Mouse (Mus musculus) thymus, postnatal 25 days (tissue): Measurements from ENCODE around the gene Psme1.
A peak's percentile ranks its signal among the peaks of the same experiment; 100 is the strongest.

ENCODE experiments used
- DNase-seq: peaks from one replicate; pipeline ENCODE4 v3.0.0; 2022

Psme1 gene

DNA sequence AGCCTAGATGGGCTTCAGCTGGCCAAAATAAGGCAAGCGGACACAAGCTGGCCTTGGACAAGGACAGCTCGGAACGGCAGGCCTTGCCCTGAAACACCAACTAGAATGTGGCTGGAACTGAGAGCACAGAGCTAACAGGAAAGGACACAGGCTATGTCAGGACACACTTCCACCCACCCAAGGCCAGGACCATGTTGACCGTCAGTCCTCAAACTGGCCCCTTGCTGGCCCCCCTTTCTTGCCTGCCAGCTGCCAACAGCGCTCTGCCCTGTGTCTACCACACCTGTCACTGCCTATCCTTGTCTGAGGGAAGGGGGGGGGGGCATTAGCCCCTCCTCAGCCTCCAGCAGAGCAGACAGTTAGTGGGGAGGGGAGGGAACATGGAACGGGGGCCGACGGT, 2.6 kb upstream of the Psme1 start, which contains the start of gene Fitm1:
Gene Fitm1, plus strand, starts transcription at position 316 of the 400 bp plus-strand sequence.
- DNase-seq: no peak

DNA sequence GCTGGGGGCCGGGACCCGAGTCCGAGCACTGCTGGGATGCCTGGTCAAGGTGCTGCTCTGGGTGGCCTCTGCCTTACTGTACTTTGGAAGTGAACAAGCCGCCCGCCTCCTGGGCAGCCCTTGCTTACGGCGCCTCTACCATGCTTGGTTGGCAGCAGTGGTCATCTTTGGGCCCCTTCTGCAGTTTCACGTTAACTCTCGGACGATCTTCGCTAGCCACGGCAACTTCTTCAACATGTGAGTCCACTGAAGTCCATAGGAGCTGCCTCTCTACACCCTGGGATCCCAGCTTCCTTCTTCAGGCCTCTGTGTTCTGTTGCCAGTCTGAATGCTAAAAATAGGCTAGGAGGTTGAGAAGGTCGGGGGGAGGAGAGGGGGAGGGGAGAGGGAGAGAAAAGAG, 2.2 kb upstream of the Psme1 start:
- no peak for DNase-seq

DNA sequence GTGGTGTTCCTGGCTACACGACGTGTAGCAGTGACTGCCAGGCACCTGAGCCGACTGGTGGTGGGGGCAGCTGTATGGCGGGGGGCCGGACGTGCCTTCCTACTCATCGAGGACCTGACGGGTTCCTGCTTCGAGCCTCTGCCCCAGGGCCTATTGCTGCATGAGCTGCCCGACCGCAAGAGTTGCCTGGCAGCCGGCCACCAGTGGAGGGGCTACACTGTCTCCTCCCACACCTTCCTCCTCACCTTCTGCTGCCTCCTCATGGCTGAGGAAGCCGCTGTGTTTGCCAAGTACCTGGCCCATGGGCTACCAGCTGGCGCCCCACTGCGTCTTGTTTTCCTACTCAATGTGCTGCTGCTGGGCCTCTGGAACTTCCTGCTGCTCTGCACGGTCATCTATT, 1.5 kb upstream of the Psme1 start:
- DNase-seq: no peak

DNA sequence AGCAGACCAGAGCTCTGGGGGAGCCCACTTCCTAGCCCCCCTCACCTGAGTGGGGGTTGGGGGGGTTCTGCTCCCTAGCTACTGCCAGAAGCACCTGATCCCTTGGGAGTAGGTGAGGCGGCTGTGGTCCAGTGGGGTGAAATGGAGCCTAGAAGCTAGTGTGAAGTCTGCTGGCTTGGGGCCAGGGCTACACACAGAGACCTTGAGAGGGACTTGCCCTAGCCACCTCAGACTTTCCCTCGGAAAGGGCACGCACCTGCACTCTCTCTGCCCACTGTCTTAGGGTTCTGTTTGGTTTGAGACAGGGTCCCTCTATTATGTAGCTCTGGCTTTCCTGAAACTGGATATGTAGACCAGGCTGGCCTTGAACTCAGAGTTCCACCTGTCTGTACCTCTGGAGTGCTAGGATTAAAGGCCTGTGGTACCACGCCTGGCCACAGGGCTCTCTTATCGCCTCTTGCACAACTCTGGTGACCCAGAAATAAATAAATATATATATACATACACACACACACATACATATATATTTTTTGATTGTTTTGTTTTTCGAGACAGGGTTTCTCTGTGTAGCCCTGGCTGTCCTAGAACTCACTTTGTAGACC, 846 bp downstream of the Psme1 start:
- DNase-seq: no peak

DNA sequence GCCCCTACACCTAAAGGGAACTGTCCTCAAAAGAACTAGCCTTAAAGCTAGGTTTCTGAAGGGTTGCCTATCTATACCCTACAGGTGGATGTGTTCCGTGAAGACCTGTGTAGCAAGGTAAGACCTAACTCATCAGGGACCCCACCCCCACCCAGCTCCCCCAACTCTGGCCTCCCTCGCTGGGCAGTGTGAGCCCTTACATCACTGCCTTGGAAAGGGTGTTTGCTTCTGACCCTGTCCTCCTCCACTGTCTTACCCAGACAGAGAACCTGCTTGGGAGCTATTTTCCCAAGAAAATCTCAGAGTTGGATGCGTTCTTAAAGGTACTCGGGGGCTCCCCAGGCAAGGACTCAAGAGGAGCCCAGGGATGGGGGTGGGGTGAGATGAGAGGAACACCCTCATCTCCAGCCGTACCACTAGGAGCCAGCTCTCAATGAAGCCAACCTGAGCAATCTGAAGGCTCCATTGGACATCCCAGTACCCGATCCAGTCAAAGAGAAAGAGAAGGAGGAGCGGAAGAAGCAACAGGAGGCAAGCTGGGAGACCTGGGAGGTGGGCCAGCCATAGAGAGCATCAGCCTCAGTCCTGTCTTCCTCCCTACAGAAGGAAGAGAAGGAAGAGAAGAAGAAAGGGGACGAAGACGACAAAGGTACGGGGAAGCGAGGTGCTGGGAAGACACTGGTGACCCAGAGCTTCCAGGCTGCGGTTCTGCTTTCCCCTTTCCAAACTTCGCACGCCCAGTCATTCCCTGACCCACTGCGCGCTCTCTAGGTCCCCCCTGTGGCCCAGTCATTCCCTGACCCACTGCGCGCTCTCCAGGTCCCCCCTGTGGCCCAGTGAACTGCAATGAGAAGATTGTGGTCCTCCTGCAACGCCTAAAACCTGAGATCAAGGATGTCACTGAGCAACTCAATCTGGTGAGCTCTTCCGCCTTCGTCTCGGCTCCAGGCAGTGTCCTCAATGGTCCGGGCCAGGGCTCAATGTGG, 1.9 kb downstream of the Psme1 start:
- DNase-seq: no peak

DNA sequence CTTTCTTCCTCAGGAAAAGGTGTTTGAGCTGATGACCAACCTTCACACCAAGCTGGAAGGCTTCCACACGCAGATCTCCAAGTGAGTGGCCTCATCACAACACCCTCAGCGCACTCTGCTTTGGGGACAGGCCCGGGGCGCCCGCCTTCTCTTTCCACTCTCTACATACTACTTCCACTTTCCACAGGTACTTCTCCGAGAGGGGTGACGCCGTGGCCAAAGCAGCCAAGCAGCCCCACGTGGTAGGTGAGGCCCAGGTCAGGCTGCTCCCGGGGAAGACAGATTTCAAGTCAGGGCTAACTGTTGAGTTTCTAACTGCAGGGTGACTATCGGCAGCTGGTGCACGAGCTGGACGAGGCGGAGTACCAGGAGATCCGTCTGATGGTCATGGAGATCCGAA, 2.8 kb downstream of the Psme1 start:
- no peak for DNase-seq

DNA sequence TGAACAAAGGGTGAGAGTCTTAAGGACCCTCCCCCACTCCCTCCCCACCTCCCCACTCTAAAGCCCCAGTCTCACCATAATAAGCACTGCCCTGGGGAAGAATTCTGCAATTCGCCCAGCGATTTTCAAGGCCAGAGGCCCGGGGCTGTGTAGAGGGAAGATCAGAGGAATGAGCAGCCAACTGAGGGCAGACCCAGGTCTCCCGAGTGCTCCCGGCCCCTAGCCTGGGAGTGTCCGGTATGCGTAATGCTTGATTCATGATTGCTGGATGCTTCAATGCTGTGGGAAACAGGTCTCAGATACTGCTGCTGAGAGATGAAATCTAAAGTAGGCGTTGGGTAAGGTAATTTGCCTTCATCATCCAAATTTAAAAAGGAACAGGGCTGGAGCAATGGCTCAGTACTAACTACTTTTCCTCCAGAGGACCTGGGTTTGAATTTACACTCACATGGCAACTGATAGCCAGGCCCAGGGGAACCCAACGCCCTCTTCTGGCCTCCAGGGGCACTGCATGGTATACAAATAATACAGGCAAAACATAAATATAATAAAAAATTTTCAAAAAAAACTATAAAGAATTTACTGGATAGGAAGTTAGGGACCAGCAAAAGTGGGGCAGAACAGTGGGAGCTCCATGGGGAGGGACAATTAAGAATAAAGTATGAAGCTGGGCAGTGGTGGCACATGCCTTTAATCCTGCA, 4.2 kb downstream of the Psme1 start:
- no peak for DNase-seq

DNA sequence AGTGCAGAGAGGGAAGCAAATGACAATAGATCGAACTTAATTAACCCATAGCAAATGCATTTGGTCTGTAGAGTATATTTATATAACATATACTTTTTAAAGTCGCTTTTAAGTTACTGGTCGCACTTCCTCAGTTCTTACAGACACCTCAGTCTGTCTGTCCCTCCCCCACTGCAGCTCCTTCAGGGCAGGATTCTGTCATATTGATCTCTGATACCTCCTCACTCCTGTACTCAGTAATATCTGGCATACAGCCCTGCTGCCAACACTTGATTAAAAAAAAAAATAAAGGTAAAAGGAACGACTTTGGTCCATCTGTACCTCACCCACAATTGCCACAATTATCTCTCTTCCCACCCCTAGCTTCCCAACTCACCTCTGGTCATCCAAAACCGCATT, 6.4 kb downstream of the Psme1 start:
- DNase-seq: no peak

DNA sequence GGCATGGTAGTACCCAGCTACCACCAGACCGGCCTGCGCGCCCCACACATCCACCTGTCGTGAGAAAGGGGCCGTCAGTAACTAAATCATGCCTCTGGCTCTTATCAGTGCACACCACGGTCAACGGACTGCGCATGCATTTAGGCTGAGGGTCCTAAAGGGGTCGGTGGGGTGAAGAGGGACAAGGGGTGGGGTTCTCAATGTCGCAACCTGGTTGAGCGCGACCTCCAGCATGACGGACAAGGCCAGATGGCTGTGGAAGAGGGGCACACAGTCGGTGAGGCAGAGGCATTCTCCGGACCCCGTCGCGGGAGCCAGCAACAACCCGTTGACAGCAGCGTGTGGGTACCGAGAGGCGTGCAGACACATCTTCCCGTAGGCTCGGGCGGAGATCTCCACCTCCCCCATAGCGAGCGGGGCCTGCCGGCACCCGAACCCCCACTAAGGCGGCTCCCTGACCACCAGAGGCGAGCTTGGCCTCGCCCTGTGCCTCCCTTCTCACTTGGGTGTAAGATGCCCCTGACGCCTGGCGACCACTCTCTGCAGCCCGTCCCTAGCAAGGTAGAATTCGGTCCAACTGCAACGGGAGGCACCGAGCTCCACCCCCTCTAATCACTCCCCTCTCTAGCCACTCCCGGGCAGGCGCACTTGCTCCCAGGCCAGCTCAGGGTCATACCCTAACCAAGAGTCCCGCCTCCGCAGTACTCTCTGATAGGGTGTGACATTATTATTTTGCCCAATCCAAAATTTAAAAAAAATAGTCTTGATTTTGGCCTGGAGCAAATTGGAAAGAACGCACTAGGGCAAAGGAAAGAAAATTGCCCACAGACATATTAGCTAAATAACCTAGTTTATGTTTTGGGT, 7.0 kb downstream of the Psme1 start, which contains the start of gene Emc9:
Gene Emc9, minus strand, starts transcription at position 601 of the 864 bp plus-strand sequence.
- DNase-seq: peak; percentile 48

DNA sequence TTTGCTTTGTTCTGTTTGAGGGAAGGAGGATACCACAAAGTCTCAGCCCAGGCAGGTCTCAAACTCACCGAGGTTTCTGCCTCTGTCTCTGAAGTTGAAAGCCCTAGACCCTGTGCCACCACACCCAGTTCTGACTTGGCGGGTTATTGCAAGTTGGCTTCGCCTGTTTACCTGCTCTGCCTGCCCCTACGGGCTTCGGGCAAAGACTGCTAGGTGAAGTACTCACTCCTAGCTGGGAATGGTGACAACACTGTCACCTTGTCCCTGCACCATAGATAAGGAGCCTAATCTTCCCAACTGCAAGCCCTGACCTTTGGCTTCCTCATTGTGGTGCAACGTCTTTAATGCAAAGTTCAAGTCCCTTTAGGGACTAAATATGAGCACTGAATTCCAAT, 7.6 kb downstream of the Psme1 start:
- peak; percentile 35 for DNase-seq

DNA sequence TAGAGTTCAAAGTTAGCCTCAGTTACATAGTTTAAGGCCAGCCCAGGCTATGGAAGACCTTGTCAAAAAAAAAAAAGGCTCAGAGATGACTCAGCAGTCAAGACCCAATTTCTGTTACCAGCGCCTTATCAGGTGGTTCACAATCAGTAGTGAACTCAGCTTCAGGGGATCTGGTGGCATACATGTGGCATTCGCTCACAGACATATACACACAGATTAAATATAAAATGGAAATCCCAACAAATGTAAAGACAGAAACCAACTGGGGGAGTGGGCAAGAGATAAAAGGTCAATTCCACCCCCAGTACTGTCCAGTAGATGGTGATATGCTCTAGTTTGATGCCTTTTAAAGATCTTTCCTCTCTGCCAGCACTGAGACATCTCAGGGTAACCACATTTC, 8.2 kb downstream of the Psme1 start:
- DNase-seq: no peak

DNA sequence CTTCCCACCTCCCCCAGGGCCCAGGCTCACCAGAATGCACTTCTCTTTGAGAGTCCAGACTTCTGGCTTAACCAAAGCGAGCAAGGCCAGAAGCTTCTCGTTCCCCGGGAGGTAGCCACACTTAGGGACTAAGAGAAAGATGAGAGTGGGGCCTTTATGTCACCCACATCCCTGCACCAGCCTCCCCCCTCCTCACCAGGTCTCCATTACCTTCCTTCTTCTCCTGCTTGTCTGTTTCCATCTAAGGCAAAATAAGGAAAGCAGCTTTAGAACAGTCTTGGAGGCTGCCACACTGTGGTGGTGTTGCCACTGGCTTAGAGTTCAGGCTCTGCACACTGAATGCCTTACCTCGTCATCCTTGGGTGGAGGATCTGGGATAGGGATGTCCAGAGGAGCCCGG, 11.3 kb downstream of the Psme1 start:
- DNase-seq: no peak

DNA sequence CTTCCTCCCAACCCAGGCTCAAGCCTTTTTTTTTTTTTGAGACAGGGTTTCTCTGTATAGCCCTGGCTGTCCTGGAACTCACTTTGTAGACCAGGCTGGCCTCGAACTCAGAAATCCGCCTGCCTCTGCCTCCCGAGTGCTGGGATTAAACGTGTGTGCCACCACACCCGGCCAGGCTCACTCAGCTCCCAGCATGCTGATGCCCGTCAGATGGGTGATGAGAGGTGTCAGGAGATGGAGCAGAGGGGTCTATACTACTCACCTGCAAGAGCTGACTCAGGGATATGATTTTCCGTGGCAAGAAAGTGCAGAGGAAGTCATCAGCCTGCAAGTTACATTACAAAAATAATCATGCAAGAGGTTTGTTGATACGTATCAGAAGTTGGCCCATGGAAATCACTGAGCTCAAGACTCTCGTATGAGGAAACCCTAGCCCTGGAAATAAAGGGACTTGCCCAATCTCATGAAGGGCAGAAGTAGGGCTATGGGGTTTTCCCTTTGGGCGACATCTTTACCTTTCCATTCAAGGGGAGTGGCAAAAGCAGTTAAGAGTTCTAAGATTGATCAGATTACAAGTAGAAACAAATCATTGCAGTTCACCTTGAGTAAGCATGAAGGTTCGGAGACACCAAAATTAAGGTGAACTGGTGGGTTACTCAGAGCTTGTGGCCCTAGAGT, 12.0 kb downstream of the Psme1 start:
- DNase-seq: no peak

DNA sequence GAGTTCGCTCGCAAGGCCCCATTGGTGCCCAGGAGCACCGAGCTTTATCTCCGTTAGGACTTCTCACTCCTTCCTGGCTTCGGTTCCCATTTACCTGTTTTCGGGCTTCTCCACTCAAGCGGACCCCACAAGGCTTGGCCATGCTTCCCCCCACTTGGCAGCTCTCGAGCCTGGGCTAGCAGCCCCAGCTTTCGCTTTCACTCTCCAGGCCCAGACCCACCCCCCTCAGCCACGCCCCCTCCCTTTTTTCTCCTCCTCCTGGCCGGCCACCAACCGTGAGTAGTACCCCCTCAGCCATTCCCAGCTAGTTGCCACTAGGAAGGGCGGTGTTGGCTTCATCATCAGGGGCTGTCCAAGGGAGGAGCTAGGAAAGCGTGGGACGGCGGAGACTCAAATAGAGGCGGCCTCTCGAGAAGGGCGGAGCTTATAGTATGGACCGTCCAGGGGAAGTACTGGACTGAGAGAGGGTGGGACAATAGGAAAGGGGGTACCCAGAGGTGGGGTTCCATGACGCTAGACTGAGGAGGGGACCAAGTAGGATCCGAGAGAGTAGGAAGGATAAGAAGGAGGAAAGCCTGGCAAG, 12.9 kb downstream of the Psme1 start, which contains the start of gene Psme2:
Gene Psme2, minus strand, starts transcription at position 366 of the 583 bp plus-strand sequence.
- DNase-seq: peak; percentile 73

DNA sequence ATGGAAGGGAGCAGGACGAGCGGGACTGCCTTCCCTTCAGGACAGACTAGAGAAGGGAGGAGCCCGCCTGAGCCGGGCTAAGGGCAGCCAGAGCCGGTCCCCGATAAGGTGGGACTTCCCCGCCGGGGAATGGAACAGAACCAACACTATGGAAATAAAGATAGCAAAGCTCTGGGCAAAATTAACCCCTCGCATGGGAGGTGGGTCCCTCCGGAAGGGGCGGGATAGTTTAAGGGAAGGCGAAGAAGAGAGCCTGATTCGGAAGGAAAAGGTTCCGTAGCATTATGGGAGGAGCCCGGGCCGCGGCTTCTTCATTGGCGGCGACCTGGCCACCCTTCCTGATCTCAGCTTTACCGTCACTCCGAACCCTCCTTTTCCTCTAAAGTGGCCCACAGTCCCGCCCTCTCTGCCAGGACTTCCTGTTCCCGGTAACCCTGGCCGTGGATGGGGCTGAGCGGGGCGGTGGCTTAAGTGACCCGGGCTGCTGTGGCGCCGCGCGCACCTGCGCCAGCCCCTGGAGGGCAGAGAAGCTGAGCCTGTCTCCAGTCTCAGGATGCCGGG, 13.5 kb downstream of the Psme1 start, which contains the start of gene Rnf31:
Gene Rnf31, plus strand, starts transcription at position 378 of the 561 bp plus-strand sequence.
- DNase-seq: peak; percentile 87

DNA sequence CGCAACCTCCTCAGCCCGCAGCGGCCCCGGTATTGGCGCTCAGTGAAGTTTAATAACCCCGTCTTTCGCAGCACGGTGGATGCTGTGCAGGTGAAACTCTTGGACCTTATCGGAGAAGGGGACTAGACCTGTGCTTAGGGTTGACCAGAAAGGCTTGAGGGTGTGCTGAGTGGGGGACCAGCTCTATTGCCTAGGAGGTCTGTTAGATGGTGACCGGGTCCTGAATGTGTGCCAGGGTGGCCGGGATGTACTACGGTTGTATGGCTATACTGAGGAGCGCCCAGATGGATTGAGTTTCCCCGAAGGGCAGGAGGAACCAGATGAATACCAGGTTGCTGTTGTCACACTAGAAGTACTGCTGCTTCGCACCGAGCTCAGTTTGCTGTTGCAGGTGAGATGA, 14.3 kb downstream of the Psme1 start:
- no peak for DNase-seq

DNA sequence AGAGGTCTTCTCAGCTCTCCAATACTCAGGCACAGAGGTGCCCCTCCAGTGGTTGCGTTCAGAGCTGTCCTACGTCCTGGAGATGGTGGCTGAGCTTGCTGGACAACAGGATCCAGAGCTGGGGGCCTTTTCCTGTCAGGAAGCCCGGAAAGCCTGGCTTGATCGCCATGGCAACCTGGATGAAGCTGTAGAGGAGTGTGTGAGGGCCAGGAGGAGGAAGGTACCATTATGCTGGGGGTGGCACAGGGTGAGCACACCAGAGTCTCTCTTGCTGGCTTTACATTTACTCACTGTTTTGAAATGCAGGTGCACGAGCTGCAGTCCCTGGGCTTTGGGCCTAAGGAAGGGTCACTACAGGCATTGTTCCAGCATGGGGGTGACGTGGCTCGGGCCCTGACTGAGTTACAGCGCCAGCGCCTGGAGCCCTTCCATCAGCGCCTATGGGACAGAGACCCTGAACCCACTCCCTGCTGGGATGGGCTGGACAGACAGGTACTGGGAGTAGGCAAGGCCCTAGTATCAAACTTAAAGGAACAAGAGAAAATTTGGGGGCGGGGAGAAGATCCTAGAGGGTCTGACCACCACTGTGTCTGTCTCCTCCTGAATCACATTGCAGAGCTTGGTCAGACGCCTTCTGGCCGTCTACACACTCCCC, 18.2 kb downstream of the Psme1 start:
- DNase-seq: no peak

DNA sequence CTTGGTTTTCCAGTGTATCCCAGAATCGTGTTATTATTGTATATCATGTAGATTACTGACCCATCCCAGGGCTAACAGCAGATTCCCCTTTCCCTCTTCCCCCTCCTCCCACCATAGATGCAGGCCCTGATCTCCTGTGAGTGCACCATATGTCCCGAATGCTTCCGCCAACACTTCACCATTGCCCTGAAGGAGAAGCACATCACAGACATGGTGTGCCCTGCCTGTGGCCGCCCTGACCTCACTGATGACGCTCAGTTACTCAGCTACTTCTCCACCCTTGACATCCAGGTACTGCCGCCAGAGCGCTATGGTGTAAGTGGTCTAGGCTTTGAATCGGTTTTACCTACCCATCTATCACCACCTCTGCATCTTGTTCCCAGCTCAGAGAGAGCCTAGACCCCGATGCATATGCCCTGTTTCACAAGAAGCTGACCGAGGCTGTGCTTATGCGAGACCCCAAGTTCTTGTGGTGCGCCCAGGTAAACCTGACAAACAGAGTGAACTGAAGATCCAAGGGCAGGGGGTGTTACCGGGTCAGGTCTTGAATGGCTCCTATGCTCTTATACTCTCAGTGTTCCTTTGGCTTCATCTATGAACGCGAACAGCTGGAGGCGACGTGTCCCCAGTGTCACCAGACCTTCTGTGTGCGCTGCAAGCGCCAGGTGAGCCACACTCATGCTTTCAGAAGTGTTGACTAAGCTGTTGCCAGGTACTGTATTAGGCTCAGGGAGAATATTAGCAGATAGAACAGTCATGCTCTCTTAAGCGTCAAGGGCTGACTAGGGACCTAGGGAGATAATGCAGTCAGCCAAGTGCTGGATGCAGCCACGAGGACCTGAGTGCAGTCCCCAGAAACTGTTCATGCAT, 20.8 kb downstream of the Psme1 start:
- no peak for DNase-seq

DNA sequence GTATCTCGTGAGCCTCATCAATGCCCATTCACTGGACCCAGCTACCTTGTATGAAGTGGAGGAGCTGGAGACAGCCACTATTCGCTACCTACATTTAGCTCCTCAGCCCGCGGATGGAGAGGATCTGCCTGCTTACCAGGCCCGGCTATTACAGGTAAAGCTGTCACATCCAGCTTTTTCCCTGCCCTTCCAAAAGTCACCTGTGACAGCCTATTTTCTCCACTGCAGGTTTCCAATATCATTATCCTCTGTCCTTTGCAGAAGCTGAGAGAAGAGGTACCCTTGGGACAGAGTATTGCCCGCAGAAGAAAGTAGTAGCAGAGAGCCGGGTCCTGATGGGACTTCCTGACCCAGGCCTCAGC, 25.3 kb downstream of the Psme1 start, which contains the start of gene Irf9:
Gene Irf9, plus strand, starts transcription at position 301 of the 362 bp plus-strand sequence.
- no peak for DNase-seq
